Mouse (Mus musculus) CD8-positive naive resting alpha-beta T cell, adult 57 days (primary cell): Measurements from ENCODE around the gene Stac2. TPM values are rescaled to one million over a fixed set of nuclear protein-coding genes. Genes with fewer than 3 reads are reported as not detected.

Source experiments
- total RNA-seq: library from RNA; stranded (reverse); gene quantifications from one replicate; pipeline ENCODE4 v1.2.4, GENCODE M21; 2023

The Stac2 gene
- total RNA-seq: 3.6 TPM

DNA sequence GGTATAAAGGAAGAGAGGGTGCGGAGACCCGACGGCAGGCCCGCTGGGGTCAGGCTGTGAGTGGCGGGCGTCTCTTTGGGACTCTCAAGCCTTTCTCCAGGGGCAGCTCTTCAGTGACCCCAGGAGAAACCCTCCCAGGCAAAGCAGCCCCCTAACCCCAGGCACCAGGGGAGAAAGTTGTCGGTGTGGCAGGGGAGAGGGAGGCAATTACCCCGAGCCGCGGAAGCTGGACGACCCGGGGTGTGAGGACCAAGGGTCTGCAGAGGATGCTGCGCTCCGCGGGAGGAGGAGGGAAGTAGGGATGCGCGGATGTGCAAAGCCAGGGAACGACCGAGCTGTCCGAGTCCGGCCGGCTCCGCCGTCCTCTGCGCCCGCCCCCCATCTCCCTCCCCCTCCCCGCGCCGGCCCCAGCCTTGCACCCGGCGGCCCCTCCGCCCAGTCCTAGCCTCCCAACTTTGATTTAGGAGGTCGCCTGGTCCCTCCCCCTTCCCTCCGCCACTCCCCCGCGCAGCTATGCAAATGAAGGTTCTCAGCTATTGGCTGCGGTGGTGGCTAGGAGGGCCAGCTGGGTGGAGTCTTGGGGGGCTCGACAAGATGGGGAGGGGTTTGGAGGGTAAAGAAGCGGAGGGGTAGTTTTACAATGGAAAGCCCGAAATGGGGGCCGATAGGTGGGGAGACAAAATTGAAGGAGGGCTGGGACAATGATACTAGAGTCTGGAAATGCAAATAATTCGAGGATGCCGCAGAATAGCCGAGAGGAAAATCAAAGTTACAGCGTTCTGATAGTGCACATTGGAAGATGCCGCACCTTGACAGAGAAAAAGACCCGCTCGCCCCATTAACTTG lies at the start of gene Stac2:
Gene Stac2, minus strand, starts transcription at position 474 of the 846 bp plus-strand sequence.

GRCm38 (mm10) chr11:98026570-98027296 lies 26.5 kb downstream of the Stac2 start, which contains the start of gene Rpl19:
Gene Rpl19, plus strand, starts transcription at chr11:98026710.

GRCm38 (mm10) chr11:98022555-98023371 lies 30.5 kb downstream of the Stac2 start, which contains the start of gene Cacnb1:
Gene Cacnb1, minus strand, starts transcription at chr11:98023034.

GRCm38 (mm10) chr11:97995564-97996288 lies 57.5 kb downstream of the Stac2 start, which contains the start of gene Arl5c:
Gene Arl5c, minus strand, starts transcription at chr11:97996181.

Other genes starting within 250 kb of the Stac2 start
- 0.95 TPM for gene B230217C12Rik, start 212.7 kb downstream of the Stac2 start, total RNA-seq
- gene Fbxo47, start 169.3 kb downstream of the Stac2 start, total RNA-seq: 0.46 TPM
- gene Plxdc1, start 67.0 kb downstream of the Stac2 start, total RNA-seq: 2.3 TPM
- 80.2 TPM for gene Arl5c, start 57.3 kb downstream of the Stac2 start, total RNA-seq
- 21.9 TPM for gene Cacnb1, start 30.4 kb downstream of the Stac2 start, total RNA-seq
- 2,848 TPM for gene Rpl19, start 26.8 kb downstream of the Stac2 start, total RNA-seq
- gene Fbxl20, start 96.9 kb upstream of the Stac2 start, total RNA-seq: 49.9 TPM
- 75.5 TPM for gene Med1, start 139.8 kb upstream of the Stac2 start, total RNA-seq
- gene Cdk12, start 149.6 kb upstream of the Stac2 start, total RNA-seq: 88.6 TPM